Mouse (Mus musculus) liver, postnatal 0 days (tissue): ENCODE measurements at regions not wholly inside any gene's neighbourhood (a gene's known extent, or its start where the extent isn't known, plus 50 kb on each side); places are given as distances from the start of the nearest gene placed in this dataset.

ENCODE experiments used
- ATAC-seq: fragments of 200-750 bp; cut with Nextera tagmentation; 2 replicates; pipeline ENCODE4 v1.8.0; 2017; ENCODE audit warnings: mild to moderate bottlenecking, moderate library complexity
- DNase-seq: peaks from one replicate; pipeline ENCODE4 v3.0.0-alpha.2; 2016
- H3K27ac ChIP-seq: fragments of 300-500 bp; sonication (generic); 2 replicates; pipeline ENCODE4 v1.5.1; 2014; ENCODE audit warnings: antibody characterized with exemption, moderate library complexity, mild to moderate bottlenecking, low read depth
- H3K27me3 ChIP-seq: fragments of 300-500 bp; sonication (generic); 2 replicates; pipeline ENCODE4 v1.6.1; 2014; ENCODE audit warnings: low read length, control low read depth, mixed read lengths; ENCODE audit not compliant: insufficient read depth
- H3K36me3 ChIP-seq: fragments of 300-500 bp; sonication (generic); replicated peaks from 2 replicates; pipeline ENCODE4 v1.6.1; 2014; ENCODE audit warnings: mild to moderate bottlenecking, control low read depth, low read length, moderate library complexity, mixed read lengths; ENCODE audit not compliant: insufficient read depth
- H3K4me1 ChIP-seq: fragments of 300-500 bp; sonication (generic); 2 replicates; pipeline ENCODE4 v1.6.1; 2014; ENCODE audit warnings: antibody characterized with exemption, mild to moderate bottlenecking, control low read depth; ENCODE audit not compliant: insufficient read depth
- H3K4me2 ChIP-seq: fragments of 300-500 bp; sonication (generic); 2 replicates; pipeline ENCODE4 v1.6.1; 2014; ENCODE audit warnings: low read depth, mild to moderate bottlenecking, low read length, moderate library complexity, mixed read lengths
- H3K4me3 ChIP-seq: fragments of 300-500 bp; sonication (generic); 2 replicates; pipeline ENCODE4 v1.5.1; 2014; ENCODE audit warnings: low read depth, low read length
- H3K9ac ChIP-seq: fragments of 300-500 bp; sonication (generic); replicated peaks from 2 replicates; pipeline ENCODE4 v1.6.1; 2014; ENCODE audit warnings: mild to moderate bottlenecking, moderate library complexity
- H3K9me3 ChIP-seq: fragments of 300-500 bp; sonication (generic); 2 replicates; pipeline ENCODE4 v1.6.1; 2016; ENCODE audit warnings: mild to moderate bottlenecking, control low read depth, low read length, mixed read lengths
- CTCF ChIP-seq: sonication (generic); IDR thresholded peaks from 2 replicates; pipeline ENCODE4 v1.5.1; 2016; ENCODE audit warnings: antibody characterized with exemption, low read depth
- EP300 ChIP-seq: IDR thresholded peaks from 2 replicates; pipeline ENCODE4 v1.6.1; 2016; ENCODE audit warnings: antibody characterized with exemption, low read depth, mild to moderate bottlenecking
- WGBS: fragments of 180-500 bp; shearing (Covaris S2); extraction: QIAGEN DNeasy Blood & Tissue Kit; methylation state at CpG from one replicate; pipeline ENCODE4 v1.1.7; 2014; ENCODE audit not compliant: insufficient replicate concordance; 5-methylcytosine and 5-hydroxymethylcytosine counted together

DNA sequence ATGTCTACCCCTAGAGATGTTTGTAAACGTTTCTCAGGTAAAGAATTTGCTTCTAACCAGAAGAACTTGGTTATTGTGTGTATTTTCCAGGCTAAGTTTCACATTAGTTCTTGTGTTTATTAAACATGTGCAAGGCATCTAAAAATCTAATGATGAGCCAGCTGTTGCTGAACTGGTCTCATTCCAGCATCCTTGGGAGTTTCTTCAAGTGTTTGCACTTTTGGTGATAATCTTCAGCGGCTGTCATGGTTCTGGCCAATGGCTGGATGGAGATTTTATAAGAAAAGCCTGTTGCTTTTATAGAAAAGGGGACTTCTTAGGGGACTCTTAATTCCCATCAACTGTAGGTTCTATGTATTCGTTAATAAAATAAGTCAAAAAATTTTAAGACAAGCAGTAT lies 229.1 kb downstream of the Gm11146 start:
- 72% methylated on average over 3 of the region's 3 CpGs for WGBS
- no peak overlapping the region for H3K27ac ChIP-seq
- no peak overlapping the region for H3K4me3 ChIP-seq
- ATAC-seq, result no peak
- H3K27me3 ChIP-seq, result no peaks in the 10 kb centered on the region
- H3K4me1 ChIP-seq, result peaks cover 3% of the 10 kb centered on the region; the same call in 1 of the 2 replicates
- TF ChIP-seq CTCF, result no peak
- TF ChIP-seq EP300, result no peak
- H3K9ac ChIP-seq, result no peak overlapping the region
- no peak for DNase-seq
- no peaks in the 10 kb centered on the region for H3K9me3 ChIP-seq
- no peak overlapping the region for H3K4me2 ChIP-seq
- H3K36me3 ChIP-seq, result no peaks in the 10 kb centered on the region

DNA sequence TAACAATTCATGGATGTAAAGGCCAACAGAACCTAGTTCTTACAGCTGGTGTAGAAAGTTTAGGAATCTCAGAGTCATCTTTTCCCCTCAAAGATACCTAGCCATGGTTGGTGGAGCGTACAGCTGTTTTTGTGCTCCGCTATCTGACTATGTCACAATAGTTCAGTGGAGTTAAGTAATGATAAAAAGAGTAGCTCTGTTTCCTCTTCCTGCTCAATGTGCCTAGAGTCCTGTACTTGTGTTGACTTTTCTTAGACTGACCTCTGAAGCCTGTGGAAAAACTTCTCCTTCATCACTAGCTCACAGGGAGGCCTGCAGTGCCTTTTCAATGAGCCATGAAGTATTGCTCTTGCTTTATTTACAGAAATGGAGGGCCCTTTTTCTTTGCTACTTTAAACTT lies 232.1 kb downstream of the Gm11146 start:
- 35% methylated on average over 2 of the region's 2 CpGs for WGBS

DNA sequence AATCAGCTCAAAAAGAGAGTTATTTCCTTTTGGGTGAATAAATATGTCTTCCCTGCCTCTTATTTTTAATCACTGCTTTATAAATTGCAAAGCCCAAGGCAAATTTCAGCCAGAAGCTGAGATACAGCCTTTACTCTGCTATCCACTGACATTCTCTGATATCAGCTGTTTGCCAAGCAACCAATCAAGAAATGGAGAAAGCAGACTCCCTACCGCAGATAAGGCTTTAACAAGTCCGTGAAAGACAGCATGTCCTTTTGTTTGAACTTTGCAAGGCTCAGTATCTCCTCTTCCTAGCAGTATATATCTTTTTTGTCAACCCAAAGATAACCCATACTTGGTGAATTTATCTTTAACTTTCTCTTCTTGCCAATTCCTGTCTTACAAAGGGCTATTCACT lies 236.6 kb downstream of the Gm11146 start:
- Histone ChIP-seq H3K4me2 (no peak overlapping the region), H3K27me3 (no peaks in the 10 kb centered on the region), H3K9me3 (no peaks in the 10 kb centered on the region), H3K9ac (no peak overlapping the region), H3K27ac (no peak overlapping the region), H3K36me3 (no peaks in the 10 kb centered on the region), H3K4me3 (no peak overlapping the region), H3K4me1 (peaks cover 6% of the 10 kb centered on the region)
- no peak for ATAC-seq
- DNase-seq, result no peak
- 41% methylated on average over 2 of the region's 2 CpGs for WGBS
- TF ChIP-seq CTCF (no peak), EP300 (no peak)

More for the DNA sequence above, 232.1 kb downstream of the Gm11146 start:
- Histone ChIP-seq H3K4me1 (peaks cover 3% of the 10 kb centered on the region; the same call in 1 of the 2 replicates), H3K27ac (0 out of 2 replicates have a peak overlapping the region, but pooled peaks have one; percentile 3), H3K9ac (no peak overlapping the region), H3K4me2 (no peak overlapping the region), H3K9me3 (no peaks in the 10 kb centered on the region), H3K36me3 (no peaks in the 10 kb centered on the region), H3K4me3 (no peak overlapping the region), H3K27me3 (no peaks in the 10 kb centered on the region)
- peak; percentile 85 for ATAC-seq
- DNase-seq, result no peak
- TF ChIP-seq CTCF, result no peak
- TF ChIP-seq EP300, result peak; percentile 38; the same call in 1 of the 2 replicates

DNA sequence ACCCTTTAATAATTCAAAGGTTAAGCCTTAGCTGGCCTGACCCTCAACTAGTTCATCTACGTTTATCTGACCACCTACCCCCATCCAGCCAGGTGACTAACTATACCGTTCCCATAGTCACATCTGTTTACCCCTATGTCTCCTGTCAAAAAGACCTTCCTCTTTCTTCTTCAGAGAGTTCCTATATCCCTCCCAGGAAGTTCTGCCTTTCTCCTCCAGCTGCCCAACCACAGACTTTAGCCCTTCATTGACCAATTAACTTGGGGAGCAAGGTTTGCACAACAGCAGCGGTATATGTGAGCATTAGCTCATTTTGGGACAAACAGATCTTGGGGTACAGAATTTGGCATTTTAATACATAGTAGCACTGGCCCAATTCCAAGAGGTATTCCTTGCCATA lies 237.5 kb downstream of the Gm11146 start:
- Histone ChIP-seq H3K27ac (no peak overlapping the region), H3K4me1 (peaks cover 3% of the 10 kb centered on the region; the same call in 1 of the 2 replicates), H3K9ac (no peak overlapping the region), H3K4me2 (no peak overlapping the region), H3K9me3 (no peaks in the 10 kb centered on the region), H3K36me3 (no peaks in the 10 kb centered on the region), H3K4me3 (no peak overlapping the region), H3K27me3 (no peaks in the 10 kb centered on the region)
- WGBS, result 58% methylated on average over 3 of the region's 3 CpGs
- DNase-seq, result no peak
- ATAC-seq, result no peak
- TF ChIP-seq CTCF (no peak), EP300 (no peak)

DNA sequence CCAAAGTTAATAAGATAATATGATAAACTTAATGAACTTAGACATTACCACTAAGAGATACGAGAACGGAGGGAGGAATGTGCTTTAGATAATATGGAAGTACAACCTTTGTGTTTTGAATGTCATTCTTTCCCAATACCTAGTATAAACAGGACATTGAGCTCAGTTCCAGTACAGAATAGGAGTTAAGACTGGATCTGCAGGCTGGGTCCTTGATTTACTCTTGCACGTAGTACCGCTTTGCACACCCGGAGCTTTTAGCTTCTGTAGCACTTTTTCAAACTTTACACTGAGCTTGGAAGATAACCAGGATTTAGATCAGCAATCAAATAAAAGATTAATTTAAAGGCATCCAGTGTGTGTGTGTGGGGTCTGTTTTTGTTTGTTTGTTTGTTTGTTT lies 242.7 kb downstream of the Gm11146 start:
- no peak for DNase-seq

DNA sequence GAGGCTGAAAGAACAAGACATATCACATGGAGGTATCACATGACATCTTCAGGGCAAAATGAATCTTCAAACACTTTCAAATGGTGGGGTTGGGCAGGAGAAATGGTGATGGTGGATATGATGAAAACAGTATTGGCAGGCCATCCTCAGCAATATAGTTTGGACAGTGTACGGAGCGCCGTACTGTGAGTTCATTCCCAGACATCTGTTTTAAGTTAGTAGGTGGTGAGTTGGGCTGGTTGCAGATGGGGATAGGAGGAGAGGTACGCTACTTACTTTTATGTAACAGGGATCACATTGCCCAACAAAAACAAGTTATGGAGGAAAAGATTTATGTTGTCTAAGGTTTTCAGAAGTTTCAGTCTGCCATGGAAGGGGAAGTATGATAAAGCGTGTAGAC lies 246.6 kb downstream of the Gm11146 start:
- Histone ChIP-seq H3K9me3 (no peaks in the 10 kb centered on the region), H3K27ac (no peak overlapping the region), H3K4me1 (no peaks in the 10 kb centered on the region), H3K4me2 (no peak overlapping the region), H3K27me3 (no peaks in the 10 kb centered on the region), H3K4me3 (no peak overlapping the region), H3K9ac (no peak overlapping the region), H3K36me3 (no peaks in the 10 kb centered on the region)
- ATAC-seq, result no peak
- 87% methylated on average over 5 of the region's 5 CpGs for WGBS
- TF ChIP-seq CTCF, result no peak
- TF ChIP-seq EP300, result no peak
- DNase-seq, result no peak

More for the DNA sequence above, 242.7 kb downstream of the Gm11146 start:
- TF ChIP-seq EP300, result no peak
- no peak for TF ChIP-seq CTCF
- 52% methylated on average over 5 of the region's 5 CpGs for WGBS
- no peaks in the 10 kb centered on the region for H3K4me1 ChIP-seq
- no peak overlapping the region for H3K27ac ChIP-seq
- H3K27me3 ChIP-seq, result no peaks in the 10 kb centered on the region
- peak; percentile 59 for ATAC-seq
- peak overlapping the region; percentile 48 for H3K4me2 ChIP-seq
- H3K9ac ChIP-seq, result no peak overlapping the region
- no peaks in the 10 kb centered on the region for H3K9me3 ChIP-seq
- no peak overlapping the region for H3K4me3 ChIP-seq
- no peaks in the 10 kb centered on the region for H3K36me3 ChIP-seq

DNA sequence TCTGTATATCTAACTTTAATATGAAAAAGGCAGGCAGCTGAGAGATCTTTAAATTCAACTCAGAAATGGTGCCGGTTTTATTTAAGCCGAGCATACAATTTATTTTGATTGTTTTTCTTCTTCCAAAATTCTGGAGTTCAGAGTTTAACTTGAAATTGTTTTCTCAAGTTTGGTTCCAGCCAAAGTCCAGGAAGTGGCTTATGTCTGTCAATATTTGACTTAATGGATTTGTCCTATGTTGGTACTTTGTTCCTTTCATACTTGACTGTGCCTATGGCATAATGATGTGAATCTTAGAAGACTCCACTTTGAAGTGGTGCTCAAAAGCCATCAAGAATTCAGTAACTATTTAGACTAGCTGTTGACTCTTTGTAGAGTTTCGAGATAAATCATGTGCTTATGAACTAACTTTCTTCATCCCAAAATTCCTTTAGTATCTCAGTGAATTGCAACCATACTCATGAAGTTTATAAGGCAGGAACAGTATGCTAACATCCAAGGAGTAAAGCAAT lies 247.6 kb downstream of the Gm11146 start:
- 67% methylated on average over 3 of the region's 3 CpGs for WGBS
- Histone ChIP-seq H3K27ac (no peak overlapping the region), H3K4me2 (no peak overlapping the region), H3K4me1 (no peaks in the 10 kb centered on the region), H3K9me3 (no peaks in the 10 kb centered on the region), H3K27me3 (no peaks in the 10 kb centered on the region), H3K9ac (no peak overlapping the region), H3K4me3 (no peak overlapping the region), H3K36me3 (no peaks in the 10 kb centered on the region)
- TF ChIP-seq EP300, result no peak
- no peak for TF ChIP-seq CTCF
- ATAC-seq, result no peak
- DNase-seq, result no peak
